Mouse (Mus musculus): ENCODE data around the gene Pdia5. TPM values are rescaled to one million over a fixed set of nuclear protein-coding genes. Genes with fewer than 3 reads are reported as not detected.

Pdia5 gene
- total RNA-seq (2012; rRNA removed) = not detected in 2 replicates
- not detected for polyA plus RNA-seq (2012; ENCODE audit: insufficient read depth in 1 of 2, insufficient read length in 2 of 2, low read depth in 1 of 2, low replicate concordance in 2 of 2, missing spikeins in 1 of 2)

DNA sequence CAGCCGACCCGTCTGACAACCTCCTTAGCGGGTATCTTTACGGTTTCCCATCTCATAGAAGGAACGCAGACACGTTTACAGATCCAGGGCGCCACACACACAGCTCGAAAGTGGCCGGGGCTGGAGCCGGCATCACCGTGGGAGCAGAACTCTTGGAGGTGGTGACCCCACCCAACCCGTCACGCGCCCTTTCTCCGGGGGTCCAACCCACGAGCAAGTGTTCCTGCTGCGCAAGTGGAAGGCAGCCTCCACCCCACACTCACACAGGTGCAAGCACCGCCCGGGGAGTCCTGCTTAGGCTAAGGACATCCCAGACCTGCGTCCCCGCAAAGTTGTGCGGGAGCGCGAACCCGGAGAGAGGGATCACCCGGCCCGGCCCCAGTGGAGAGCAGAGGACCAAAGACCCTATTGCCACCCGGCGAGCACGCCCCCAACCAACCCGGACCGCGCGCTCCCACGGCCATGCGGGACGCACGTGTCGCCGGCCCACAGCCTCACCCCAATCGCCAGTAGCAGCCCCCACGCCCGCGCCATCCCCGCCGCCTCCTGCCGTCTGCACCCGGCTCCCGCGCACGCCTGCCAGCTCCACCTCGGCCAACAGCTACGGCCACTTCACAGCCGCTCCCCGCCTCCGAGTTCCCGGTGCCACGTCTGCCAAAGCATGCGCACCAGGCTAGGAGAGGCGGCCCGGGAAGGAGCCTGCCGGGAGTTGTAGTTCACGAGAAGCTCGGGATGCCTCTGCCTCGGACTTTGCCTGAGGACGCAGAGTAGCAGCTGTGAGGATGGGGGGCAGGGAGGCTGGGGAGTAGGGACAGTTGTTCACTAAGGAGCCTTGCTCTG, at the start of gene Pdia5:
TSS of gene Pdia5 (minus strand) at position 643 of the 840 bp plus-strand sequence.
- no peaks in the 10 kb centered on the region for H3K27me3 ChIP-seq (ENCODE audit: control insufficient read depth in 1 of 2, insufficient read depth in 2 of 2, low read length in 2 of 2)
- no peak within 1 kb of the TSS for H3K9ac ChIP-seq (ENCODE audit: control insufficient read depth, low read depth, low read length, poor library complexity, severe bottlenecking)
- no peaks in the 10 kb centered on the region for H3K9me3 ChIP-seq (replicated peaks; ENCODE audit: insufficient read depth, low read length)
- TF ChIP-seq MEF2A (IDR thresholded peaks at IDR 0.05; ENCODE audit: extremely low read depth, insufficient replicate concordance, low read depth, low read length, poor library complexity, severe bottlenecking) (no peak), HCFC1 (IDR thresholded peaks at IDR 0.05; ENCODE audit: low read depth, low read length) (no peak), JUND (IDR thresholded peaks at IDR 0.05; ENCODE audit: low read depth, low read length) (no peak), MAZ (IDR thresholded peaks at IDR 0.05; ENCODE audit: low read depth, low read length) (no peak), POLR2AphosphoS5 (IDR thresholded peaks at IDR 0.05; ENCODE audit: borderline replicate concordance, low read depth, low read length) (no peak), USF2 (IDR thresholded peaks at IDR 0.05; ENCODE audit: borderline replicate concordance in 1 of 2, insufficient read depth in 1 of 2, low read depth in 1 of 2, low read length in 2 of 2) (no peak), CTCF (IDR thresholded peaks at IDR 0.05 in 2 of 3, conservative IDR thresholded peaks at IDR 0.05 in 1 of 3; ENCODE audit: control insufficient read depth in 1 of 3, insufficient read depth in 1 of 3, low read depth in 2 of 3, low read length in 3 of 3, poor library complexity in 1 of 3, severe bottlenecking in 1 of 3) (no peak), TBP (IDR thresholded peaks at IDR 0.05; ENCODE audit: low read depth, low read length) (no peak), ELF1 (IDR thresholded peaks at IDR 0.05; ENCODE audit: low read depth, low read length) (no peak), SIN3A (IDR thresholded peaks at IDR 0.05; ENCODE audit: low read length) (no peak)
- H3K4me3 ChIP-seq (ENCODE audit: control insufficient read depth in 1 of 2, insufficient read depth in 1 of 2, low read depth in 2 of 2, low read length in 2 of 2) = no peak within 1 kb of the TSS
- no peaks in the 10 kb centered on the region for H3K36me3 ChIP-seq (ENCODE audit: control insufficient read depth in 1 of 2, insufficient read depth in 2 of 2, low read length in 2 of 2)
- DNase-seq (ENCODE audit: low read depth, low spot score) = no peak
- H3K27ac ChIP-seq (ENCODE audit: control insufficient read depth, low read depth, low read length) = no peak within 1 kb of the TSS
- H3K4me1 ChIP-seq (ENCODE audit: control insufficient read depth in 1 of 2, insufficient read depth in 2 of 2, low read length in 2 of 2) = no peaks in the 10 kb centered on the region
- no peaks in the 10 kb centered on the region for H3K79me2 ChIP-seq (ENCODE audit: control insufficient read depth, insufficient read depth, low read length, poor library complexity)

DNA sequence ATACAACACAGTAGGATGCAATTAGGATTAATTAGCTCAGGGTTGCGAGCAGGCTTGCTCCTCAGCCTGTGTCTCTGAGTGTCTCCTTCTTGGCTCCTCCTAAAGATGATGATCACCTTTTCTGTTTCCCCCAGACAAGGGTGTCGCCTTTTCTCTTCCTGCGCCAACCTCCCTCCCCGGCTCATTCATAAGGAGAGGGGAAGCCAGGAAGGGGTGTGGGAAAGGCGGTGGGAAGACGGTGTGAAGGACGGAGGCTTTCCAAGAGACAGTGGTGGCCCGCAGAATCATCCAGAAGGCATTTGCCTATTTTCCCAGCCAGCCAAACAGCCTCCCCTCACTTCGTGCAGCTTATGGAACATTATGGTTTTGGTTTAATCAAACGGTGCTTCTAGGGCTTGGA, 48.4 kb upstream of the Pdia5 start:
- H3K36me3 ChIP-seq (ENCODE audit: control insufficient read depth in 1 of 2, insufficient read depth in 2 of 2, low read length in 2 of 2) = no peaks in the 10 kb centered on the region
- no peaks in the 10 kb centered on the region for H3K27me3 ChIP-seq (ENCODE audit: control insufficient read depth in 1 of 2, insufficient read depth in 2 of 2, low read length in 2 of 2)
- TF ChIP-seq CHD1 (IDR thresholded peaks at IDR 0.05; ENCODE audit: low read depth, low read length) = no peak
- no peak for TF ChIP-seq TCF12 (IDR thresholded peaks at IDR 0.05; ENCODE audit: low read depth, low read length)
- no peak for TF ChIP-seq MAX (IDR thresholded peaks at IDR 0.05; ENCODE audit: low read length)
- TF ChIP-seq USF2 (IDR thresholded peaks at IDR 0.05; ENCODE audit: borderline replicate concordance in 1 of 2, insufficient read depth in 1 of 2, low read depth in 1 of 2, low read length in 2 of 2) = no peak
- TF ChIP-seq POLR2AphosphoS5 (IDR thresholded peaks at IDR 0.05; ENCODE audit: borderline replicate concordance, low read depth, low read length) = no peak
- no peak for TF ChIP-seq USF1 (IDR thresholded peaks at IDR 0.05; ENCODE audit: low read depth, low read length)
- TF ChIP-seq ZNF384 (IDR thresholded peaks at IDR 0.05; ENCODE audit: low read depth, low read length) = no peak
- TF ChIP-seq ZC3H11A (IDR thresholded peaks at IDR 0.05; ENCODE audit: low read depth, low read length) = no peak
- no peak for TF ChIP-seq GABPA (IDR thresholded peaks at IDR 0.05; ENCODE audit: low read depth, low read length)
- no peak for TF ChIP-seq BHLHE40 (IDR thresholded peaks at IDR 0.05; ENCODE audit: borderline replicate concordance, low read depth, low read length)
- no peak for TF ChIP-seq RCOR1 (IDR thresholded peaks at IDR 0.05; ENCODE audit: low read depth, low read length)
- no peak for TF ChIP-seq SIN3A (IDR thresholded peaks at IDR 0.05; ENCODE audit: low read length)

More for the DNA sequence above, 48.4 kb upstream of the Pdia5 start:
- Histone ChIP-seq H3K27ac (ENCODE audit: control insufficient read depth, low read depth, low read length) (no peak overlapping the region), H3K9me3 (replicated peaks; ENCODE audit: insufficient read depth, low read length) (no peaks in the 10 kb centered on the region), H3K4me3 (ENCODE audit: control insufficient read depth in 1 of 2, insufficient read depth in 1 of 2, low read depth in 2 of 2, low read length in 2 of 2) (no peak overlapping the region), H3K4me1 (ENCODE audit: control insufficient read depth in 1 of 2, insufficient read depth in 2 of 2, low read length in 2 of 2) (no peaks in the 10 kb centered on the region), H3K79me2 (ENCODE audit: control insufficient read depth, insufficient read depth, low read length, poor library complexity) (no peaks in the 10 kb centered on the region), H3K9ac (ENCODE audit: control insufficient read depth, low read depth, low read length, poor library complexity, severe bottlenecking) (no peak overlapping the region)
- no peak for DNase-seq (ENCODE audit: low read depth, low spot score)

Data from MEL (cell line).